Mouse (Mus musculus) ovary, postnatal 14 days (tissue): ENCODE measurements around the gene Tmem120b.

Experiments used
- DNase-seq: peaks from one replicate; pipeline ENCODE4 v3.0.0; 2022; ENCODE audit warnings: low spot score

The Tmem120b gene

DNA sequence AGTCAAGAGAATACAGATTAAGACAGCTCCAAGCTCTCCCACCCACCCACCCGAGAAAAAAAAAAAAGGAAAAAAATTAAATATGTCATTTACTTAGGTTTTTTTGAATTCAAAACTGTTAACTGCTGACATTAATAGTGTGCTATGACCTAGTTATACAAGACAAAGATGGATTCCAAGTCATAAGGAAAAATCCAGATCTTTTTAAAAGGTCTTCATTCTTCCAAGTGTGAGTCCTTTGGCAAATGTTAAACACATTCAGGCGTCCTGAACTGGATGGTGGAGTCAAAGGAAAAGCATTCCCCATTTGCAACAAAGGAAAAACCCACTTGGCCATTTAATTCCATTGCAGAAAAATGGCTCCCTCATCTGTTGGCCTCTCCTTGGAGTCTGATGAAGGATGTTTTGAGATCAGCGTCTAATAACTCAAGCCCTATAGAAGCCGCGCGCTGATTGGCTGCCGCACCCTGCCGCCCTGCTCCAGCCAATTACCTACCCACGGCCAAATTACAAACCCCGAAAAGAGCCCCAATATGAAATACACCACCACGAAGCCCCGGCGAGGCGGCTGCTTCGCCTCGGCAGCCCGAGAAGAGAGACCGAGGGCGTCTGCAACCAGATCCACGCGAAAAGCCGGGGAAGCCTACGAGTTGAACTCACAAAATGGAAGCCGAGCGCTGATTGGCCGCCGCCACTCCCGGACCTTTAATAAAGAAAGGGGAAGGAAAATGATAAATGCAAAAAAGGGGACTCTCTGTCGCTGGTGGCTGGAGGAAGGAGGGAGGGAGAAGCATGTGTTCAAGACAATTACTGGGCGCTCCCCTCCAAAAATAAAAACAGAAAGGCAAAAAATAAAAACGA lies 72.7 kb downstream of the Tmem120b start:
- DNase-seq: peak; percentile 89

DNA sequence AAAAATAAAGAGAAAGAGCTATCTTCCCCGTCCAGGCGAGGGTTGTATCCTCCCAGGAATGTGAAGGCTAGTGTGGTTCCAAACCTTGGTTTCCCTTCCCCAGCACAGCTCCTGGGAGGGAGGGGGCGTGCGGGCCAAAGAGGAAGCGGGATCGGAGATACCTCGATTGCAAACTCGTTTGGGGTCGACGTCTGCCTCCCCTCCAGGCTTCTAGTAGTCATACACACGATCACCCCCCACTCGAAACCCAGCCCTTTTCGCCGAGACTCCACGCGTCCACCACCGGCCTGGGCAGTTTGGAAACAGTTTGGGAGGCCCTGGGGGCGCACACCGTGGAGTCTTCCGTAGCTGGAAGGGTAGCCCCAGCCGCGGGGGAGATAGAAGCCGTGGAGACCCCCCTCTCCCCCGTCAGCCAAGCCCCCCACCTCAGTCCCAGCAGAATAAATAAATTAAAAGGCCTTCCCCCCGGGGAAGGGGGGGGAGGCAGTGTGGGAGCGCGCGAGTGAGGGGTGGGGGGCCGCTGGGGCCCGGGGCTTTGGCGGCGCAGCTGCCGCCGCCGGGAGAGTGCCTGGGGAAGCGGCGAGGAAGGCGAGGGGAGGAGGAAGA lies 73.4 kb downstream of the Tmem120b start:
- DNase-seq: no peak

GRCm38 (mm10) chr5:123142161-123143157 lies 74.2 kb downstream of the Tmem120b start, which contains the start of gene Setd1b:
Gene Setd1b, plus strand, starts transcription at chr5:123142193.
- no peak for DNase-seq

DNA sequence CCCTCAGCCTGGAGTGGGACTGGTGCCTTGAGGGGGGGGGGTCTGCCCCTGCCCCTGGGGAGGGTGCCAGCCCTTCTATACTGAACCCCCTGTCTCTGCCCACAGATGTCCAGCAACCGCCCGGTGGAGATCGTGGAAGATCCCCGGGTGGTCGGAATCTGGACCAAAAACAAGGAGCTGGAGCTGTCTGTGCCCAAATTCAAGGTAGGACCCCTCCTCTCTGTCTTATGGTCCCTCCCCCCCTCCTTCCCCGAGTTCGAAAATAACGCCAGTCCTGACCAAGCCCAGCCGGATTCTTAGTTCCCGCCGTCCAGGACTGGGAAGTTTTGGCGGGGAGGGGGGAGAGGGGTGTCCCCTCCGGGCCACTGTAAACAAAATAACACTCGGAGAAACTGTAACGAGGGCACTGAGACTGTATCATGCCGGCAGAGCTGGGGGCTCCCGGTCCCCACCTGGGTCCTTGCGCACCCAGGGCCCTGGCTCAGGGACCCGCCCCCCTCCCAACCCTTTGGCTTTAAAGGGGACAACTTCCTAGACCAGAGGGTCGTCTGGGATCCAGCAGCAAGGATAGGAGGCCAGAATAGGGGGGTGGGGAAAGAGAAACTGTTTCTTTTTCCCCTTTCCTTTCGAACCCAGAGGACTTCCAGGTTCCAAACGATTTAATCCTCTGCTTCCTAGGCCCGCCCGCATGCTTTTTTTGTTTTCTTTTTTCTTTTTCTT lies 75.2 kb downstream of the Tmem120b start:
- DNase-seq: no peak

DNA sequence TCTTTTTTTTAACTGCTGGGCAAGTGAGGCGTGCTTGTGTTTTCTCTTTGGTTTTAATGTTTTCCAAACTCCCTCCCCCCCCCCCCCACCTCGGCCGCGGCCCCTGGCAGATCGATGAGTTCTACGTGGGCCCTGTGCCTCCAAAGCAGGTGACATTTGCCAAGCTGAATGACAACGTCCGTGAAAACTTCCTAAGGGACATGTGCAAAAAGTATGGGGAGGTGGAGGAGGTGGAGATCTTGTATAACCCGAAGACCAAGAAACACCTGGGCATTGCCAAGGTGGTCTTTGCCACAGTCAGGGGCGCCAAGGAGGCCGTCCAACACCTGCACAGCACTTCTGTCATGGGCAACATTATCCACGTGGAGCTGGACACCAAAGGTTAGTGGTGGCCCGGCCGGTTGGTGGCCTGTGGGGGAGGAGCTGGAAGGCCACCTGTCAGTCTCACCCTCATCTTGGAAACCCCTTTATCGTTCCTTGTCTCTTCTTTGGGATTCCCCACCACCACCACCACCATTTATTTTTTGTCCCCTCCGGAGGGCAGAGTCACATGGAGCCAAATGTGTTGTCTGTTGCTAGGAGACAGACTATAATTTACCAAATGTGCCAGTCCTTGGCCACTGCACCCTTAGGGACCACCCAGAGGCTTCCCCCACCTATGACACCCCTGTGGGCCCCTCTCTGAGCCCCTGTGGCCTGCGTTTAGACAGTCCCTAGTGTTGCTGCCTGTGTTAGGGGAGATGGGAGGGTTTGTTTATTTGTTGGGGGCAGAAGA lies 75.9 kb downstream of the Tmem120b start:
- DNase-seq: no peak

DNA sequence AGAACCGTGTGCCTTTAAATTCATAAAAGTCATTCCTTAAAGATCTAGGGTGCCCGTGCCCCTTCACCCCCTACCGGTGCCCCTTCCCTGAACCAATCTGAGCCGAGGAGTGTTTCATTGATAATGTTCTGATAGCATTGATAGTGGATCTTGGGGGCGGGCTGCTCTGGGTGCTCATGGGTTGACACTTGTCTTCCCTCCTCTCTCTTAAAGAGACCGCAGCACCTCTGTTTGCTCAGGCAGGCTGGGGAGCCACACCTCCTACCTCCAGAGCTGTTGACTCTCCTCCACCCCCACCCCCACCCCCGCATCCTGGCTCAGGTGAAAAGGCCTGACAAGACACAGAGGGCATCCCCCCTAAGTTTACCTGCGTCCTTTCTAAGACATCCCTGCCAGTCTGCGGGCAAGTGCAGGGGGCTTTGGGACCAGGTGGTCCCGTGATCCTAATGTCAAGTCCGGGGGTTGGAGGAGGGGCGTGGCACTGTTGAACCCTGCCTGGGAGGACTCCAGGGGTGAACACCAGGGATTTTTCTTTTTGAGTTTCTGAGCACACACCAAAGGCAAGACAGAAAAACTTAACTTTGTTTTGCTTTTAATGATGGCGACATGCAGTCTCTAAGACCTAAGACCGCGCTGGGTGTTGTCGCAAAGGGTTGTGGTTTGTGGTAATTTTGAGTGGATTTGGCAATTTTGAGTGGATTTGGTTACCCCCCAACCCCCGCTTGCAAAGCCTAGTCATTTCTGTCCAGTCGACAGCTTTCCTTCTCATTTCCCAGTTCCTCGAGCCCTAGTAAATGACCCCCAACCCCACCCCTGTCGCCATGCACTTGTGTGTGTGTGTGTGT lies 76.8 kb downstream of the Tmem120b start:
- DNase-seq: no peak

GRCm38 (mm10) chr5:123146357-123146756 lies 78.1 kb downstream of the Tmem120b start:
- no peak for DNase-seq

DNA sequence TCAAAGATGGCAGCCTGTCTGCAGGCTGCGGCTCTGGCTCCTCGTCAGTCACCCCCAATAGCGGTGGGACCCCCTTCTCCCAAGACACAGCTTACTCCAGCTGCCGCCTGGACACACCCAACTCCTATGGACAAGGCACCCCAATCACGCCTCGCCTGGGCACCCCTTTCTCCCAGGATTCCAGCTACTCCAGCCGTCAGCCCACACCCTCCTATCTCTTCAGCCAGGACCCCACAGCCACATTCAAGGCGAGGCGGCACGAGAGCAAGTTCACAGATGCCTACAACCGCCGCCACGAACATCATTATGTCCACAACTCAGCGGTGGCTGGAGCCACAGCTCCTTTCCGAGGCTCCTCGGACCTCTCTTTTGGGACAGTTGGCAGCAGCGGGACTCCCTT lies 79.4 kb downstream of the Tmem120b start:
- DNase-seq: no peak

DNA sequence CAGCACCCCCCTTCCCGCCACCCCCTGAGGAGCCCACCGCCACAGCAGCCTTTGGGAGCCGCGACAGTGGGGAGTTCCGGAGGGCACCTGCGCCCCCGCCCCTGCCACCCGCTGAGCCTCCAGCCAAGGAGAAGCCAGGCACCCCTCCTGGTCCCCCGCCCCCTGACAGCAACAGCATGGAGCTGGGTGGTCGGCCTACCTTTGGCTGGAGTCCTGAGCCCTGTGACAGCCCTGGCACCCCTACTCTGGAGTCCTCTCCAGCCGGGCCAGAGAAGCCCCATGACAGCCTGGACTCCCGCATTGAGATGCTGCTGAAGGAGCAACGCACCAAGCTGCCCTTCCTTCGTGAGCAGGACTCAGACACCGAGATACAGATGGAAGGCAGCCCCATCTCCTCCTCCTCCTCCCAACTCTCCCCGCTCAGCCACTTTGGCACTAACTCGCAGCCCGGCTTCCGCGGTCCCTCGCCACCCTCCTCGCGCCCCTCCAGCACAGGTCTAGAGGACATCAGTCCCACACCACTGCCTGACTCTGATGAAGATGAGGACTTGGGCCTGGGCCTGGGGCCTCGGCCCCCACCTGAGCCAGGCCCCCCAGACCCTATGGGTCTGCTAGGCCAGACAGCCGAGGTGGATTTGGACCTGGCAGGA lies 80.0 kb downstream of the Tmem120b start:
- no peak for DNase-seq

- DNase-seq: peak; percentile 89
These were observed 81.5 kb downstream of the Tmem120b start for GRCm38 (mm10) chr5:123149451-123150400.

- no peak for DNase-seq
These were observed 82.4 kb downstream of the Tmem120b start for GRCm38 (mm10) chr5:123150641-123151040.

GRCm38 (mm10) chr5:123151077-123151476 lies 82.9 kb downstream of the Tmem120b start:
- DNase-seq: no peak

DNA sequence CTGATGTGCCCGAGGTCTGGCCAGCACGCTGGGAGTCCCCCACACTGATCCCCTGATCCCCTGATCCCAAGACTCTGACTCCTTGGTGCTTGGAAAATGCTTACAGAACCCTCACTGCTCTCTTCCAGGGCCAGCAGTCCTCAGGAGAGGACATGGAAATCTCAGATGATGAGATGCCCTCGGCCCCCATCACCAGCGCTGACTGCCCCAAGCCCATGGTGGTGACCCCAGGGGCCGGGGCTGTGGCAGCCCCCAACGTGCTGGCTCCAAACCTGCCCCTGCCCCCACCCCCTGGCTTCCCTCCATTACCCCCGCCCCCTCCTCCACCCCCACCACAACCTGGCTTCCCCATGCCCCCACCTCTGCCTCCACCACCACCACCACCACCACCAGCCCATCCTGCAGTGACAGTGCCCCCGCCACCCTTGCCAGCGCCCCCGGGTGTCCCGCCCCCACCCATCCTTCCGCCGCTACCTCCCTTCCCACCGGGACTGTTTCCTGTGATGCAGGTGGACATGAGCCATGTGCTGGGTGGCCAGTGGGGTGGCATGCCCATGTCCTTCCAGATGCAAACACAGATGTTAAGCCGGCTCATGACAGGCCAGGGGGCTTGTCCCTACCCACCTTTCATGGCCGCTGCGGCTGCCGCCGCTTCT lies 83.6 kb downstream of the Tmem120b start:
- DNase-seq: no peak

DNA sequence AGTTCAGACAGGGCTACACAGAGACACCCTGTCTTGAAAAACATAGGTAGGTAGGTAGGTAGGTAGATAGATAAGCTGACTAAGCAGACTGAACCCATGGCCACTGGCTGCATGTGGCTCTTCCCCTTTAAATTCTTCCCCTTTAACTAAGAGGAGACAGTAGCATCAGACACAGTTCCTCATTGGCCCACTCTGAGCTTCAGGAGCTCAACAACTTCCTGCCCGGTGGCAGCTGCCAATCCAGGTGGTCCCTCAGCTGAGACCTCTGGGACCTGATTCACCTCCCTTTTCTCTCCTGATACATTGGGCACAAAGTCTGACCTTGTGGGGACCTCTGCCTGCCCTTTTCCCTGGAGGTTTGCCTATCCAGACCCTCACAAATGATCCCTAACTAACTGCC lies 84.7 kb downstream of the Tmem120b start:
- DNase-seq: no peak

DNA sequence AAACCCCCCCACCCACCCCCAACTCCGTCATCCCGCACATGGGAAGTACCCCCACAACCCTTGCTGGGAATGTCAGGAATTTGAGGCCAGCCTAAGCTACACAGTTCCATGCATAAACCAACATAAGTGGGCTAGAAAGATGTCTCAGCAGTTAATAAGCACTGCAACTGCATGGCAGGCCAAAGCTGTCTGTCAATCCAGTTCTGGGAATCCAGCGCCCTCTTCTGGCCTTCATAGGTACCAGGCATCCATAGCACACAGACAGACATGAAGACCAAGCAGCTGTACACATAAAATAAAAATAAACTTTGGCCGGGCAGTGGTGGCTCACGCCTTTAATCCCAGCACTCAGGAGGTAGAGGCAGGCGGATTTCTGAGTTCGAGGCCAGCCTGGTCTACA lies 87.2 kb downstream of the Tmem120b start:
- no peak for DNase-seq

GRCm38 (mm10) chr5:123156763-123157162 lies 88.5 kb downstream of the Tmem120b start:
- DNase-seq: no peak

DNA sequence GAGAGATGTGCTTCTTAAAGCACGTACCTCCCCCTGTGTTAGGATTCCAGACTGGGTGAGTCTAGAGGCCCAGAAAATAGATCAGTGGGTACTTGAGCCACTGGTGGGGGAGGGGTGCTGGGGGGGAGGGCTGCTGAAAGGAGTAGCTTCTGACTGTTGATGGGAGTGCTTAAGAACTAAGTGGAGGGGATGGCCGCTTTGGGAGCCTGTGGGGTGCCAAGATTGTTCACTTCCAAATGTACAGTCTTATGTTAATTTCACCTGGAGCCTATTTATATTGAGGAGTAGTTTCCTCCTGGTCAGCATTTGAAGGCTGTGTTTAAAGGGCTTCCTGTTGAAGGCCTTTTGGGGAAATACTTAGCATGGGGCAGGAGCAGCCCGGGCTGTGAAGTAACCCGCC lies 89.8 kb downstream of the Tmem120b start:
- DNase-seq: no peak

- no peak for DNase-seq
These were observed 91.2 kb downstream of the Tmem120b start for GRCm38 (mm10) chr5:123159446-123159845.
